Mouse (Mus musculus): Measurements from ENCODE around the gene Mcmbp. TPM values are rescaled to one million over a fixed set of nuclear protein-coding genes. Genes with fewer than 3 reads are reported as not detected.
A peak's percentile ranks its signal among the peaks of the same experiment; 100 is the strongest.
"Not testable (repeated sequence)": the region's sequence is repeated elsewhere in the genome, so short reads cannot be mapped to it uniquely, and the experiment has no call there.

Mcmbp gene
- total RNA-seq, 1 experiment: 61.3 TPM

DNA sequence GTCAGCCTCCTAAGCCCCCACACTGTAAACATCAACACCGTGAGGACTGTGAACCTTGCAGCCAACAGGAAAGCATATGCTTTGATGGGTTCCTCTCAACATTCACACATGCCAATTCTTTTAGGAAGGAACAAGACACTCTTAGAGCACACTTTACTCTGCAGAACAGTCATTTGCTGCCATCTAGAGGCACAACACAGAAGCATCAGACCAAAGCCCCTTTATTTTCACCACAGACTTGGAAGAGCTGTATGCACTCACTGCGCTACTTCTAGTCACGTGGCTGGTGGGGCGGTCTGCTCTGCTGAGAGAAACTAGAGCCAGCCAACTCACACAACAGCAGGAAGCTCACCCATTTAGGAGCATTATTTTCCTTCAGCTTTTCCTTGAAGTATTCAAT, 15.5 kb downstream of the Mcmbp start:
- DNase-seq (ENCODE audit: low read depth, low spot score): peak; percentile 78
- TF ChIP-seq HCFC1 (IDR thresholded peaks at IDR 0.05; ENCODE audit: borderline replicate concordance, insufficient read depth, low read length) (no peak), ZNF384 (IDR thresholded peaks at IDR 0.05; ENCODE audit: low read depth, low read length) (no peak), MAFK (IDR thresholded peaks at IDR 0.05; ENCODE audit: insufficient read depth, low read depth, low read length) (no peak), ZC3H11A (IDR thresholded peaks at IDR 0.05; ENCODE audit: borderline replicate concordance, low read depth, low read length) (no peak), CHD2 (IDR thresholded peaks at IDR 0.05; ENCODE audit: low read depth, low read length) (no peak)
- H3K9ac ChIP-seq (ENCODE audit: insufficient read depth, low read depth, low read length, poor library complexity, severe bottlenecking): no peak overlapping the region
- in situ Hi-C loops (cut with MboI; ENCODE audit: low sequenced_read_pairs in 2 of 2, unreplicated experiment in 2 of 2): no loop called here
- H3K27ac ChIP-seq (ENCODE audit: insufficient read depth, low read depth, low read length, poor library complexity, severe bottlenecking): no peak overlapping the region
- H3K4me3 ChIP-seq (ENCODE audit: insufficient read depth in 1 of 2, low read depth in 1 of 2, low read length in 2 of 2, poor library complexity in 1 of 2, severe bottlenecking in 1 of 2): 0 out of 4 replicates have a peak overlapping the region, but pooled peaks of 1 of the 2 experiments have one; percentile 21
- peaks cover 10 to 12% of the 10 kb centered on the region in 2 experiments; a peak in 3 of 4 replicates for H3K4me1 ChIP-seq (ENCODE audit: control insufficient read depth in 2 of 2, insufficient read depth in 2 of 2, low read length in 2 of 2, poor library complexity in 1 of 2)
- peaks cover 10% of the 10 kb centered on the region for H3K36me3 ChIP-seq (ENCODE audit: control insufficient read depth, insufficient read depth, low read length, poor library complexity, severe bottlenecking)
- no peaks in the 10 kb centered on the region for H3K9me3 ChIP-seq (ENCODE audit: control insufficient read depth, insufficient read depth, low read depth, low read length)

DNA sequence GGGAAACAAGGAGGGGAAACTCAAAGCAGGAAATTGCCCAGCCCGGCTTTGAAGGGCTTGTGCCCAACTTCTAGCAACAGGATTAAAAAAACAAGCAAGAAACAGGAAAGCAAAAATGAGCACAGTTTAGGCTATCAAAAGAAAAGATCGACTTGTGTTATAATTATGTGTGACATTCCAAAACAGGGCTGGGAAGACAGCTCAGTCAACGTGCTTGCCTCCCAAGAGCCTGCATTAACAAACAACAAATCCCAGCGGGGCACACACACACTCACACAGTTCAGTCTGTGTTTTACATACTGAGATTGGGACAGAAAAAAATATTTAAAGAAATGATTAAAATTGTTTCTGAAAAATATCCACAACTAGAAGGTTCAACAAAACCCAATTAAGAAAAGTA, 22.3 kb downstream of the Mcmbp start:
- H3K27ac ChIP-seq (ENCODE audit: insufficient read depth, low read depth, low read length, poor library complexity, severe bottlenecking): no peak overlapping the region
- DNase-seq (ENCODE audit: low read depth, low spot score): no peak
- H3K9me3 ChIP-seq (ENCODE audit: control insufficient read depth, insufficient read depth, low read depth, low read length): no peaks in the 10 kb centered on the region
- H3K4me3 ChIP-seq (ENCODE audit: insufficient read depth in 1 of 2, low read depth in 1 of 2, low read length in 2 of 2, poor library complexity in 1 of 2, severe bottlenecking in 1 of 2): no peak overlapping the region
- TF ChIP-seq ZNF384 (IDR thresholded peaks at IDR 0.05; ENCODE audit: low read depth, low read length): no peak
- TF ChIP-seq MAFK (IDR thresholded peaks at IDR 0.05; ENCODE audit: insufficient read depth, low read depth, low read length): no peak
- TF ChIP-seq HCFC1 (IDR thresholded peaks at IDR 0.05; ENCODE audit: borderline replicate concordance, insufficient read depth, low read length): no peak
- TF ChIP-seq ZC3H11A (IDR thresholded peaks at IDR 0.05; ENCODE audit: borderline replicate concordance, low read depth, low read length): no peak
- no peak for TF ChIP-seq CHD2 (IDR thresholded peaks at IDR 0.05; ENCODE audit: low read depth, low read length)
- no peaks in the 10 kb centered on the region for H3K4me1 ChIP-seq (ENCODE audit: control insufficient read depth in 2 of 2, insufficient read depth in 2 of 2, low read length in 2 of 2, poor library complexity in 1 of 2)
- in situ Hi-C loops (cut with MboI; ENCODE audit: low sequenced_read_pairs in 2 of 2, unreplicated experiment in 2 of 2): no loop called here
- no peak overlapping the region for H3K9ac ChIP-seq (ENCODE audit: insufficient read depth, low read depth, low read length, poor library complexity, severe bottlenecking)
- peaks cover 32% of the 10 kb centered on the region for H3K36me3 ChIP-seq (ENCODE audit: control insufficient read depth, insufficient read depth, low read length, poor library complexity, severe bottlenecking)

DNA sequence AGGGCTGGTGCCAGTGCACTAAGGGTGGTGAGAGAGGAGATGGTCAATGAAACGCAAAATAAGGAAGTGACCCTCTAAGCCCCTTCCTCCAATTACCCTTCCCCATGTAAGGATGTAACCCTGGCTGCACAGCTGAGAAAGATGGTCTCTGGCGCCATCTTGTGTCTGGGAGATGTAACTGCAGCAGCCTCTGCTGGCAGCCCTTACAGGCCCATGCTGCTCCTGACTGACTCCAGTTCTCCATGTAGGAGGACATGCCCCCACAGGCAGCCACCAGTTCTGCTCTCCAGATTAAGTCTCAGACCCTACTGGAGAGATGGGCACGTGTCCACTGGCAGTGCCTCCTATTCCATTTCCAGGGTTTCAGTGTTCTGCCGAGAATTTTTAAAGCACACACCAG, 34.6 kb downstream of the Mcmbp start:
- no peak overlapping the region for H3K9ac ChIP-seq (ENCODE audit: insufficient read depth, low read depth, low read length, poor library complexity, severe bottlenecking)
- no peak overlapping the region for H3K27ac ChIP-seq (ENCODE audit: insufficient read depth, low read depth, low read length, poor library complexity, severe bottlenecking)
- no peak overlapping the region for H3K4me3 ChIP-seq (ENCODE audit: insufficient read depth in 1 of 2, low read depth in 1 of 2, low read length in 2 of 2, poor library complexity in 1 of 2, severe bottlenecking in 1 of 2)
- peaks cover 53% of the 10 kb centered on the region for H3K36me3 ChIP-seq (ENCODE audit: control insufficient read depth, insufficient read depth, low read length, poor library complexity, severe bottlenecking)
- TF ChIP-seq CHD2 (IDR thresholded peaks at IDR 0.05; ENCODE audit: low read depth, low read length): no peak
- TF ChIP-seq ZNF384 (IDR thresholded peaks at IDR 0.05; ENCODE audit: low read depth, low read length): no peak
- TF ChIP-seq MAFK (IDR thresholded peaks at IDR 0.05; ENCODE audit: insufficient read depth, low read depth, low read length): no peak
- TF ChIP-seq HCFC1 (IDR thresholded peaks at IDR 0.05; ENCODE audit: borderline replicate concordance, insufficient read depth, low read length): no peak
- TF ChIP-seq ZC3H11A (IDR thresholded peaks at IDR 0.05; ENCODE audit: borderline replicate concordance, low read depth, low read length): peak; percentile 84
- H3K4me1 ChIP-seq (ENCODE audit: control insufficient read depth in 2 of 2, insufficient read depth in 2 of 2, low read length in 2 of 2, poor library complexity in 1 of 2): no peaks in the 10 kb centered on the region
- H3K9me3 ChIP-seq (ENCODE audit: control insufficient read depth, insufficient read depth, low read depth, low read length): no peaks in the 10 kb centered on the region
- in situ Hi-C loops (cut with MboI; ENCODE audit: low sequenced_read_pairs in 2 of 2, unreplicated experiment in 2 of 2): no loop called here
- no peak for DNase-seq (ENCODE audit: low read depth, low spot score)

DNA sequence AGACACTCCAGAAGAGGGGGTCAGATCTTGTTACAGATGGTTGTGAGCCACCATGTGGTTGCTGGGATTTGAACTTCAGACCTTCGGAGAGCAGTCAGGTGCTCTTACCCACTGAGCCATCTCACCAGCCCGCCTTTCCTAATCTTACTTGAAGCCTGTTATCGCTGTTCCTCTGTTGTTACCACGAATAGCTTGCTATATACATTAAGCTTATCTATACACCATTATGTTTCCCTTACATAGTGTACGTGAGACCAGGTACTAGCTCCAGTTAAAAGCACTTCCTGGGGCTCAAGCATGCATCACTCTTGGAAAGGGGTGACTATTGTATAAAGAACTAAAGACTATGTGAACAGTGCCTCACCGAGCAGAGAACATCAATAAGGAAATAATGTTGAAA, 40.3 kb downstream of the Mcmbp start:
- not testable (repeated sequence) for H3K4me3 ChIP-seq (ENCODE audit: insufficient read depth in 1 of 2, low read depth in 1 of 2, low read length in 2 of 2, poor library complexity in 1 of 2, severe bottlenecking in 1 of 2); H3K9ac ChIP-seq (ENCODE audit: insufficient read depth, low read depth, low read length, poor library complexity, severe bottlenecking); DNase-seq (ENCODE audit: low read depth, low spot score); H3K27ac ChIP-seq (ENCODE audit: insufficient read depth, low read depth, low read length, poor library complexity, severe bottlenecking); H3K9me3 ChIP-seq (ENCODE audit: control insufficient read depth, insufficient read depth, low read depth, low read length); H3K4me1 ChIP-seq (ENCODE audit: control insufficient read depth in 2 of 2, insufficient read depth in 2 of 2, low read length in 2 of 2, poor library complexity in 1 of 2)
- H3K36me3 ChIP-seq (ENCODE audit: control insufficient read depth, insufficient read depth, low read length, poor library complexity, severe bottlenecking): peaks cover 52% of the 10 kb centered on the region
- in situ Hi-C loops (cut with MboI; ENCODE audit: low sequenced_read_pairs in 2 of 2, unreplicated experiment in 2 of 2): loop anchor here (10.0 to 25.0 kb wide), 2 partner anchors 288 to 325 kb away; partner anchors contain the start of gene Rgs10 (in 1 of the 2)

DNA sequence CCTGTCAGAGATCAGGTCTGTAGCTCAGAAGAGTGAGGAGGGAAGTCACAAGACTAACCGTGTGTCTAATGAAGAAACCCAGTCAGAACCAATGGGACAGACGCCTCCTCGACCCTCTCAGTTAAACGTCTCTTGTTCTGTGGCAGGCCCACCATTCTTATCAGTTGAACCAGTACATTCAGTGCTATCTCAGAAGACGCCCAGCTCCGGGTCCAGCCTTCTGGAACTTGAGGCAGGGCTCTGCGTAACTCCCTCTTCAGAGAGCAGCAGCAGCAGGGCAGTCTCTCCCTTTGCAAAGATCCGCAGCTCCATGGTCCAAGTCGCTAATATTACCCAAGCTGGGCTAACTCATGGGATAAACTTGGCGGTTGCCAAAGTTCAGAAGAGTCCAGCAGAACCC, 45.4 kb downstream of the Mcmbp start:
- DNase-seq (ENCODE audit: low read depth, low spot score): no peak
- in situ Hi-C loops (cut with MboI; ENCODE audit: low sequenced_read_pairs in 2 of 2, unreplicated experiment in 2 of 2): loop anchor here (10.0 to 25.0 kb wide), 2 partner anchors 283 to 320 kb away; partner anchors contain the start of gene Rgs10 (in 1 of the 2)
- Histone ChIP-seq H3K9me3 (ENCODE audit: control insufficient read depth, insufficient read depth, low read depth, low read length) (no peaks in the 10 kb centered on the region), H3K4me3 (ENCODE audit: insufficient read depth in 1 of 2, low read depth in 1 of 2, low read length in 2 of 2, poor library complexity in 1 of 2, severe bottlenecking in 1 of 2) (no peak overlapping the region), H3K36me3 (ENCODE audit: control insufficient read depth, insufficient read depth, low read length, poor library complexity, severe bottlenecking) (peaks cover 30% of the 10 kb centered on the region), H3K4me1 (ENCODE audit: control insufficient read depth in 2 of 2, insufficient read depth in 2 of 2, low read length in 2 of 2, poor library complexity in 1 of 2) (no peaks in the 10 kb centered on the region), H3K9ac (ENCODE audit: insufficient read depth, low read depth, low read length, poor library complexity, severe bottlenecking) (no peak overlapping the region), H3K27ac (ENCODE audit: insufficient read depth, low read depth, low read length, poor library complexity, severe bottlenecking) (no peak overlapping the region)
- no peak for TF ChIP-seq MAFK (IDR thresholded peaks at IDR 0.05; ENCODE audit: insufficient read depth, low read depth, low read length)
- no peak for TF ChIP-seq ZNF384 (IDR thresholded peaks at IDR 0.05; ENCODE audit: low read depth, low read length)
- TF ChIP-seq ZC3H11A (IDR thresholded peaks at IDR 0.05; ENCODE audit: borderline replicate concordance, low read depth, low read length): no peak
- TF ChIP-seq CHD2 (IDR thresholded peaks at IDR 0.05; ENCODE audit: low read depth, low read length): no peak
- no peak for TF ChIP-seq HCFC1 (IDR thresholded peaks at IDR 0.05; ENCODE audit: borderline replicate concordance, insufficient read depth, low read length)

Measured in ES-E14 (cell line).